Mouse (Mus musculus): ENCODE results near the gene Wdr20rt. TPM values are rescaled to one million over a fixed set of nuclear protein-coding genes. Genes with fewer than 3 reads are reported as not detected.

Wdr20rt gene
- polyA plus RNA-seq (2014; fragmentation: Illumina TruSeq; extraction: RNeasy Lipid Tissue Mini Kit (QIAGEN cat#74804); ENCODE audit: low replicate concordance): not detected

GRCm38 (mm10) chr12:65225467-65225945, at the start of gene Wdr20rt:
Wdr20rt (plus strand) TSS chr12:65225517.

Other genes with a start within 250 kb of the Wdr20rt start
- gene Prpf39, start 189.2 kb upstream of the Wdr20rt start, polyA plus RNA-seq (2014; fragmentation: Illumina TruSeq; extraction: RNeasy Lipid Tissue Mini Kit (QIAGEN cat#74804); ENCODE audit: low replicate concordance): 126 TPM
- 174 TPM for gene Fkbp3, start 151.5 kb upstream of the Wdr20rt start, polyA plus RNA-seq (2014; fragmentation: Illumina TruSeq; extraction: RNeasy Lipid Tissue Mini Kit (QIAGEN cat#74804); ENCODE audit: low replicate concordance)
- gene Fancm, start 149.9 kb upstream of the Wdr20rt start, polyA plus RNA-seq (2014; fragmentation: Illumina TruSeq; extraction: RNeasy Lipid Tissue Mini Kit (QIAGEN cat#74804); ENCODE audit: low replicate concordance): 5.0 TPM
- gene Mis18bp1, start 52.9 kb upstream of the Wdr20rt start, polyA plus RNA-seq (2014; fragmentation: Illumina TruSeq; extraction: RNeasy Lipid Tissue Mini Kit (QIAGEN cat#74804); ENCODE audit: low replicate concordance): 28.0 TPM

Measured in small intestine, adult 10 weeks (tissue).